Mouse (Mus musculus) ovary, adult 18-20 months (tissue): Measurements from ENCODE around the gene Dab2.

Experiments used
- DNase-seq: peaks from one replicate; pipeline ENCODE4 v3.0.0; 2022; ENCODE audit warnings: low spot score, mixed read lengths

The Dab2 gene

GRCm38 (mm10) chr15:6326011-6326410 is 26.4 kb downstream of the Dab2 start:
- DNase-seq, result no peak

- DNase-seq, result no peak
Observed at GRCm38 (mm10) chr15:6331380-6331779, 31.8 kb downstream of the Dab2 start.

- no peak for DNase-seq
Observed at GRCm38 (mm10) chr15:6334664-6335206, 35.1 kb downstream of the Dab2 start.

- DNase-seq, result no peak
Observed at GRCm38 (mm10) chr15:6339767-6340166, 40.2 kb downstream of the Dab2 start.

GRCm38 (mm10) chr15:6340347-6340746 is 40.8 kb downstream of the Dab2 start:
- DNase-seq, result no peak

- no peak for DNase-seq
Observed at GRCm38 (mm10) chr15:6341427-6341826, 41.8 kb downstream of the Dab2 start.

GRCm38 (mm10) chr15:6353901-6354300 is 54.3 kb downstream of the Dab2 start:
- DNase-seq, result no peak

- DNase-seq, result no peak
Observed at GRCm38 (mm10) chr15:6359859-6360258, 60.3 kb downstream of the Dab2 start.

GRCm38 (mm10) chr15:6369974-6370373 is 70.4 kb downstream of the Dab2 start:
- no peak for DNase-seq

- DNase-seq, result no peak
Observed at GRCm38 (mm10) chr15:6371486-6371885, 71.9 kb downstream of the Dab2 start.

- DNase-seq, result no peak
Observed at GRCm38 (mm10) chr15:6375016-6375415, 75.4 kb downstream of the Dab2 start.

GRCm38 (mm10) chr15:6376001-6376400 is 76.4 kb downstream of the Dab2 start:
- DNase-seq, result no peak

- DNase-seq, result no peak
Observed at GRCm38 (mm10) chr15:6376785-6377184, 77.2 kb downstream of the Dab2 start.

- no peak for DNase-seq
Observed at GRCm38 (mm10) chr15:6384027-6384426, 84.4 kb downstream of the Dab2 start.

GRCm38 (mm10) chr15:6385241-6385640 is 85.7 kb downstream of the Dab2 start:
- no peak for DNase-seq

GRCm38 (mm10) chr15:6386159-6386951 is 86.8 kb downstream of the Dab2 start:
- DNase-seq, result peak; percentile 85

- no peak for DNase-seq
Observed at GRCm38 (mm10) chr15:6386961-6387728, 87.6 kb downstream of the Dab2 start.

GRCm38 (mm10) chr15:6387729-6388070 is 88.1 kb downstream of the Dab2 start:
- no peak for DNase-seq

- DNase-seq, result no peak
Observed at GRCm38 (mm10) chr15:6388146-6388545, 88.6 kb downstream of the Dab2 start.

- no peak for DNase-seq
Observed at GRCm38 (mm10) chr15:6388631-6389030, 89.0 kb downstream of the Dab2 start.

GRCm38 (mm10) chr15:6390106-6390505 is 90.5 kb downstream of the Dab2 start:
- DNase-seq, result no peak

- peak; percentile 26 for DNase-seq
Observed at GRCm38 (mm10) chr15:6390657-6391056, 91.1 kb downstream of the Dab2 start.

- DNase-seq, result no peak
Observed at GRCm38 (mm10) chr15:6391886-6392285, 92.3 kb downstream of the Dab2 start.
